In the genomic region with DNA sequence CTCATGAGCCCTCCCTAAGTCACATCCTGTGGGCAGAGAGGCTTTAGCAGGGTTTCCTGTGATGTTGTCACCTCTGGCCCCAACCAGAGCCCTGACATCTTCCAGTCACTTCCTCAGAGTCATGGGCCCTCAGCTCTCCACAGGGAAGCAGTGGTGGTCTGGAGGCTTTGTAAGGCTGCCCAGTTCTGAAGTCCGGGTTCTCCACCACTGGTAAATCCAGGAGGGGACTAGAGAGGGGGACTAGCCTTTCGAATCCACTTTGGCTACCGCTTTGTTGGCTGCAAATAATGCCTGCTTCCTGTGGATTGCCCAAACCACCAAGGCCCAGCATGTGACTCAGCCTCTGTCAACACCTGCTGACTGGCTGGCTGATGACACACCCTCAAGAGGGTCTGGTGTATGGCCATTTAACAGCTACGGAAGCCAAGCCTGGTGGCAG, we compare ENCODE assay signal across 8 mouse cellular contexts. TPM values are rescaled to one million over a fixed set of nuclear protein-coding genes. Genes with fewer than 3 reads are reported as not detected.
DNase-seq lines count a peak whose midpoint lies in the region; ATAC-seq and TF ChIP-seq lines count a peak whose summit lies in the region.

No protein-coding gene starts in this region.

- no peak overlapping the region for H3K4me3 ChIP-seq in lung, embryonic 14.5 days (ENCODE audit: low read depth, low read length)
- no peak overlapping the region for H3K4me3 ChIP-seq in stomach, embryonic 15.5 days (replicated peaks)

- peak overlapping the region; percentile 23 for H3K9ac ChIP-seq in lung, embryonic 14.5 days
- no peak overlapping the region for H3K9ac ChIP-seq in stomach, embryonic 15.5 days

- ATAC-seq in lung, embryonic 14.5 days (ENCODE audit: insufficient read depth) = no peak
- ATAC-seq in stomach, embryonic 15.5 days (ENCODE audit: insufficient read depth, low FRiP score, low read depth) = no peak

- H3K27me3 ChIP-seq in lung, embryonic 14.5 days (ENCODE audit: insufficient read depth, low read length) = no peaks in the 10 kb centered on the region
- no peaks in the 10 kb centered on the region for H3K27me3 ChIP-seq in stomach, embryonic 15.5 days (replicated peaks)

- peak; percentile 98 for DNase-seq in heart, adult 11 months
- DNase-seq in heart, adult 8-10 months (ENCODE audit: low spot score) = no peak
- peak; percentile 58 for DNase-seq in Muller cell, postnatal 12 days (ENCODE audit: inconsistent ontology term)
- DNase-seq in heart, postnatal 10 days = peak; percentile 46 to 53
- peak; percentile 40 for DNase-seq in lung, embryonic 14.5 days
- DNase-seq in urinary bladder, postnatal 4 days (ENCODE audit: low spot score in 2 of 2) = no peak
- no peak for DNase-seq in left cerebral cortex, adult 18-20 months (ENCODE audit: low spot score in 2 of 2)

- 0 out of 2 replicates have a peak, but pooled peaks cover 6% of the 10 kb centered on the region for H3K4me1 ChIP-seq in lung, embryonic 14.5 days (ENCODE audit: insufficient read depth)
- peaks cover 28% of the 10 kb centered on the region for H3K4me1 ChIP-seq in stomach, embryonic 15.5 days

- H3K27ac ChIP-seq in lung, embryonic 14.5 days (ENCODE audit: low read depth) = peak overlapping the region; percentile 63
- peak overlapping the region; percentile 73 for H3K27ac ChIP-seq in stomach, embryonic 15.5 days

- H3K9me3 ChIP-seq in lung, embryonic 14.5 days (ENCODE audit: low read depth, low read length) = no peaks in the 10 kb centered on the region
- H3K9me3 ChIP-seq in stomach, embryonic 15.5 days = no peaks in the 10 kb centered on the region

- WGBS in lung, embryonic 14.5 days = 50% methylated on average over 4 of the region's 4 CpGs
- WGBS in stomach, embryonic 15.5 days = 48% methylated on average over 4 of the region's 4 CpGs

- no peak for TF ChIP-seq CTCF in lung, embryonic 14.5 days (IDR thresholded peaks at IDR 0.05; ENCODE audit: low read depth)

- H3K36me3 ChIP-seq in lung, embryonic 14.5 days (ENCODE audit: insufficient read depth) = peaks cover 15% of the 10 kb centered on the region
- H3K36me3 ChIP-seq in stomach, embryonic 15.5 days = peaks cover 11% of the 10 kb centered on the region; the same call in 1 of the 2 replicates

- intact Hi-C loops in heart, postnatal 10 days (cut with DNase I) = loop anchor here (2.0 to 5.0 kb wide), 2 partner anchors 14 to 137 kb away; no protein-coding TSS in a partner anchor

- no peak overlapping the region for H3K4me2 ChIP-seq in lung, embryonic 14.5 days
- H3K4me2 ChIP-seq in stomach, embryonic 15.5 days = no peak overlapping the region

RNA-seq across cellular contexts. Expression of a gene that starts 2.1 kb away (rescaled TPM):
- 10 to 100 TPM; 23.3 to 27.1 (median 25.7) TPM for total RNA-seq in heart, adult 8-10 months (2022)
- 10 to 100 TPM; 35.4 to 37.6 TPM for total RNA-seq in heart, postnatal 10 days (2021)
- polyA plus RNA-seq in lung, embryonic 14.5 days (2014; fragmentation: Nextera tagmentation; extraction: Ambion mirVana) = 81.7 and 84.3 TPM in 2 replicates
- polyA plus RNA-seq in stomach, embryonic 15.5 days (2015; fragmentation: Nextera tagmentation; extraction: Ambion mirVana) = 89.8 and 91.4 TPM in 2 replicates
- total RNA-seq in left cerebral cortex, adult 18-20 months (2021) = 100 to 1,000 TPM; 128 to 133 TPM

RNA-seq across cellular contexts. Expression of a gene that starts 5.8 kb away (rescaled TPM):
- 10 to 100 TPM; 16.4 to 28.8 (median 21.7) TPM for total RNA-seq in heart, adult 8-10 months (2022)
- 10 to 100 TPM; 45.3 to 47.1 TPM for total RNA-seq in heart, postnatal 10 days (2021)
- 37.6 and 38.8 TPM in 2 replicates for polyA plus RNA-seq in lung, embryonic 14.5 days (2014; fragmentation: Nextera tagmentation; extraction: Ambion mirVana)
- 26.2 and 28.6 TPM in 2 replicates for polyA plus RNA-seq in stomach, embryonic 15.5 days (2015; fragmentation: Nextera tagmentation; extraction: Ambion mirVana)
- 10 to 100 TPM; 27.9 to 35.5 TPM for total RNA-seq in left cerebral cortex, adult 18-20 months (2021)

RNA-seq across cellular contexts. Expression of a gene that starts 11.1 kb away (rescaled TPM):
- total RNA-seq in heart, adult 8-10 months (2022) = 1 to 10 TPM; 5.5 to 6.0 (median 5.8) TPM
- total RNA-seq in heart, postnatal 10 days (2021) = 10 to 100 TPM in 1 of 2 experiments, 1 to 10 TPM in 1; 9.9 to 11.7 TPM
- polyA plus RNA-seq in lung, embryonic 14.5 days (2014; fragmentation: Nextera tagmentation; extraction: Ambion mirVana) = 28.4 and 32.7 TPM in 2 replicates
- polyA plus RNA-seq in stomach, embryonic 15.5 days (2015; fragmentation: Nextera tagmentation; extraction: Ambion mirVana) = 33.8 and 34.1 TPM in 2 replicates
- total RNA-seq in left cerebral cortex, adult 18-20 months (2021) = 1 to 10 TPM; 7.6 to 9.0 TPM

RNA-seq across cellular contexts. Expression of a gene that starts 25.8 kb away (rescaled TPM):
- total RNA-seq in heart, adult 8-10 months (2022) = not detected
- not detected for total RNA-seq in heart, postnatal 10 days (2021)
- polyA plus RNA-seq in lung, embryonic 14.5 days (2014; fragmentation: Nextera tagmentation; extraction: Ambion mirVana) = 0.20 TPM in 1 of 2 replicates, not detected in the other
- polyA plus RNA-seq in stomach, embryonic 15.5 days (2015; fragmentation: Nextera tagmentation; extraction: Ambion mirVana) = 0.27 and 0.45 TPM in 2 replicates
- 1 to 10 TPM; 2.2 to 2.8 TPM for total RNA-seq in left cerebral cortex, adult 18-20 months (2021)

RNA-seq across cellular contexts. Expression of a gene that starts 42.0 kb away (rescaled TPM):
- 10 to 100 TPM in 1 of 4 experiments, 1 to 10 TPM in 3; 7.8 to 10.1 (median 8.2) TPM for total RNA-seq in heart, adult 8-10 months (2022)
- 10 to 100 TPM; 14.4 to 16.4 TPM for total RNA-seq in heart, postnatal 10 days (2021)
- 66.2 and 71.0 TPM in 2 replicates for polyA plus RNA-seq in lung, embryonic 14.5 days (2014; fragmentation: Nextera tagmentation; extraction: Ambion mirVana)
- 63.8 and 68.5 TPM in 2 replicates for polyA plus RNA-seq in stomach, embryonic 15.5 days (2015; fragmentation: Nextera tagmentation; extraction: Ambion mirVana)
- 10 to 100 TPM; 28.7 to 34.3 TPM for total RNA-seq in left cerebral cortex, adult 18-20 months (2021)

Comparison
In these comparisons a context has a peak if more than half of its experiments do, and no peak if none do; other contexts are left out.
1. DNase-seq: peak in heart, adult 11 months (single experiment), Muller cell, postnatal 12 days (single experiment), heart, postnatal 10 days (2 of 2) and lung, embryonic 14.5 days (single experiment); none in heart, adult 8-10 months (single experiment), urinary bladder, postnatal 4 days (0 of 2) and left cerebral cortex, adult 18-20 months (0 of 2).